Mouse (Mus musculus) embryo, embryonic 9.5 days (tissue): ENCODE measurements around the gene Myd88.

Experiments
- DNase-seq: peaks from one replicate; pipeline ENCODE4 v3.0.0-alpha.2; 2017; ENCODE audit errors: extremely low spot score

The Myd88 gene

GRCm38 (mm10) chr9:119297696-119298095 lies 43.5 kb downstream of the Myd88 start:
- no peak for DNase-seq

- DNase-seq: no peak
Observed at GRCm38 (mm10) chr9:119290791-119291190, 50.4 kb downstream of the Myd88 start.
